Comparison of ENCODE assay signal across 9 mouse cellular contexts in genomic region chr4:125191010-125191409, GRCm38 (mm10).
DNase-seq lines count a peak whose midpoint lies in the region; ATAC-seq lines count a peak whose summit lies in the region.
"Had no signal": no experiment of that assay in that cellular context is flagged by ENCODE, and none has a peak within 500 bp of the region (broad histone marks: within the 10 kb centered on the region; RNA-seq: fewer than 3 reads in every experiment).

No protein-coding gene starts in this region.

- H3K9ac ChIP-seq in midbrain, embryonic 12.5 days (replicated peaks), result no peak overlapping the region
- H3K9ac ChIP-seq in midbrain, embryonic 11.5 days (ENCODE audit: low read length), result no peak overlapping the region
- 0 out of 2 replicates have a peak overlapping the region, but pooled peaks have one; percentile 16 for H3K9ac ChIP-seq in forebrain, embryonic 13.5 days

- 23% methylated on average over 11 of the region's 11 CpGs for WGBS in midbrain, embryonic 12.5 days
- WGBS in midbrain, embryonic 11.5 days, result 32% methylated on average over 11 of the region's 11 CpGs
- WGBS in forebrain, embryonic 13.5 days, result 12% methylated on average over 11 of the region's 11 CpGs

- no peaks in the 10 kb centered on the region for H3K36me3 ChIP-seq in midbrain, embryonic 12.5 days
- H3K36me3 ChIP-seq in midbrain, embryonic 11.5 days (ENCODE audit: control insufficient read depth, insufficient read depth, low read length), result no peaks in the 10 kb centered on the region
- H3K36me3 ChIP-seq in forebrain, embryonic 13.5 days (ENCODE audit: poor library complexity, severe bottlenecking), result no peaks in the 10 kb centered on the region

- H3K27me3 ChIP-seq in midbrain, embryonic 12.5 days, result peaks cover 20% of the 10 kb centered on the region
- H3K27me3 ChIP-seq in midbrain, embryonic 11.5 days (ENCODE audit: control insufficient read depth, insufficient read depth, low read length), result no peaks in the 10 kb centered on the region; the same call in 1 of the 2 replicates
- peaks cover 13% of the 10 kb centered on the region for H3K27me3 ChIP-seq in forebrain, embryonic 13.5 days

- DNase-seq in midbrain, embryonic 11.5 days (ENCODE audit: low spot score, missing footprints), result no peak
- peak; percentile 35 to 49 for DNase-seq in layer of hippocampus, postnatal 14 days (ENCODE audit: low spot score in 2 of 2)
- peak; percentile 63 for DNase-seq in retina, embryonic 14.5 days (ENCODE audit: low spot score)
- no peak for DNase-seq in kidney, adult 11 months
- no peak for DNase-seq in natural killer cell, adult 2 months (ENCODE audit: low spot score in 2 of 2)
- no peak for DNase-seq in kidney, adult 18-20 months

- H3K4me2 ChIP-seq in midbrain, embryonic 12.5 days (replicated peaks), result no peak overlapping the region
- H3K4me2 ChIP-seq in midbrain, embryonic 11.5 days, result no peak overlapping the region
- no peak overlapping the region for H3K4me2 ChIP-seq in forebrain, embryonic 13.5 days

- H3K4me1 ChIP-seq in midbrain, embryonic 12.5 days, result peaks cover 21% of the 10 kb centered on the region
- no peaks in the 10 kb centered on the region; the same call in 1 of the 2 replicates for H3K4me1 ChIP-seq in midbrain, embryonic 11.5 days (ENCODE audit: control insufficient read depth, insufficient read depth, low read length)
- H3K4me1 ChIP-seq in forebrain, embryonic 13.5 days, result peaks cover 35% of the 10 kb centered on the region

- no peaks in the 10 kb centered on the region for H3K9me3 ChIP-seq in midbrain, embryonic 12.5 days
- no peaks in the 10 kb centered on the region for H3K9me3 ChIP-seq in midbrain, embryonic 11.5 days (ENCODE audit: control insufficient read depth, low read length)
- H3K9me3 ChIP-seq in forebrain, embryonic 13.5 days (replicated peaks), result no peaks in the 10 kb centered on the region

- 0 out of 2 replicates have a peak, but pooled peaks have one; percentile 12 for ATAC-seq in midbrain, embryonic 12.5 days (ENCODE audit: low FRiP score, low read depth)
- ATAC-seq in midbrain, embryonic 11.5 days (ENCODE audit: low FRiP score), result no peak
- ATAC-seq in forebrain, embryonic 13.5 days, result peak; percentile 52; the same call in 1 of the 2 replicates

- H3K4me3 ChIP-seq in midbrain, embryonic 12.5 days, result no peak overlapping the region
- H3K4me3 ChIP-seq in midbrain, embryonic 11.5 days (ENCODE audit: low read depth, low read length), result no peak overlapping the region
- no peak overlapping the region for H3K4me3 ChIP-seq in forebrain, embryonic 13.5 days

- no peak overlapping the region for H3K27ac ChIP-seq in midbrain, embryonic 12.5 days (replicated peaks)
- H3K27ac ChIP-seq in midbrain, embryonic 11.5 days (ENCODE audit: low read depth, low read length), result no peak overlapping the region; the same call in 1 of the 2 replicates
- H3K27ac ChIP-seq in forebrain, embryonic 13.5 days, result peak overlapping the region; percentile 70
- H3K27ac ChIP-seq: macrophage had no signal

Comparison
In these comparisons a context has a peak if more than half of its experiments do, and no peak if none do; other contexts are left out.
1. DNase-seq: peak in layer of hippocampus, postnatal 14 days (2 of 2) and retina, embryonic 14.5 days (single experiment); none in midbrain, embryonic 11.5 days (single experiment), kidney, adult 11 months (single experiment), natural killer cell, adult 2 months (0 of 2) and kidney, adult 18-20 months (single experiment).